Mouse (Mus musculus) stomach, embryonic 16.5 days (tissue): Measurements from ENCODE around the gene Ncf1. TPM values are rescaled to one million over a fixed set of nuclear protein-coding genes. Genes with fewer than 3 reads are reported as not detected.

Experiments used
- ATAC-seq: fragments of 200-750 bp; cut with Nextera tagmentation; 2 replicates; pipeline ENCODE4 v1.8.0; 2017; ENCODE audit warnings: moderate number of reproducible peaks, moderate TSS enrichment; ENCODE audit not compliant: insufficient read depth, low FRiP score
- H3K27ac ChIP-seq: fragments of 300-500 bp; sonication (generic); 2 replicates; pipeline ENCODE4 v1.5.1; 2014; ENCODE audit warnings: low read length
- H3K27me3 ChIP-seq: fragments of 300-500 bp; sonication (generic); 2 replicates; pipeline ENCODE4 v1.6.1; 2014; ENCODE audit warnings: low read length, control low read depth, mixed read lengths; ENCODE audit not compliant: control insufficient read depth, insufficient read depth
- H3K36me3 ChIP-seq: fragments of 300-500 bp; sonication (generic); 2 replicates; pipeline ENCODE4 v1.6.1; 2014; ENCODE audit warnings: low read length; ENCODE audit not compliant: control insufficient read depth, insufficient read depth
- H3K4me1 ChIP-seq: fragments of 300-500 bp; sonication (generic); 2 replicates; pipeline ENCODE4 v1.6.1; 2014; ENCODE audit warnings: low read length, control low read depth, mixed read lengths; ENCODE audit not compliant: control insufficient read depth, insufficient read depth
- H3K4me2 ChIP-seq: fragments of 300-500 bp; sonication (generic); 2 replicates; pipeline ENCODE4 v1.6.1; 2014; ENCODE audit warnings: low read depth, low read length, mixed read lengths
- H3K4me3 ChIP-seq: fragments of 300-500 bp; sonication (generic); replicated peaks from 2 replicates; pipeline ENCODE4 v1.5.1; 2014; ENCODE audit warnings: mild to moderate bottlenecking, low read length
- H3K9ac ChIP-seq: fragments of 300-500 bp; sonication (generic); 2 replicates; pipeline ENCODE4 v1.6.1; 2014; ENCODE audit warnings: low read length
- H3K9me3 ChIP-seq: fragments of 300-500 bp; sonication (generic); replicated peaks from 2 replicates; pipeline ENCODE4 v1.6.1; 2016; ENCODE audit warnings: low read length, control low read depth; ENCODE audit not compliant: control insufficient read depth
- WGBS: fragments of 180-500 bp; shearing (Covaris S2); extraction: QIAGEN DNeasy Blood & Tissue Kit; methylation state at CpG from one replicate; pipeline ENCODE4 v1.1.7; 2014; 5-methylcytosine and 5-hydroxymethylcytosine counted together
- polyA plus RNA-seq: library from polyadenylated mRNA; unstranded; fragments of >200 nt; fragmentation: Nextera tagmentation; extraction: Ambion mirVana; gene quantifications from 2 replicates; pipeline ENCODE4 v1.2.1, GENCODE M21; 2015

Gene Ncf1
- polyA plus RNA-seq, result 7.1 and 8.2 TPM in 2 replicates

DNA sequence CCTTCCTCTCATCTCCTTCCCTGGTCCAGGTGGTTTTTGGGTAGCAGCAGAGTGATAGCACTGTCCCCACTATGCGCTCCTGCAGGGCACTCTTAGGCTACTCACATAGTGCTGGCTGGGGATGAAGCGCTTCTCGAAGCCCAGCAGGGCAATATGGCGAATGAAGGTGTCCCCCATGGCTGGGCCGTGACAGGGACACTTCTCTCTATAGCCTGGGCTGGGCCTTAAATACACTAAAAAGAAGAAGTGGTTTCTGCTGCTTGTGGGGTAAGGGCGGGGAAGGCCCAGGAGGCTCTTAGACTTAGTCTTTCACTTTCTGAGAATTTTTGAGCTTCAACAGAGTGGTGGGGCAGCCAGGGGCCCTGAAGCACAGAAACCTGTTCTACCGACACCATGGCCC, at the start of gene Ncf1:
Gene Ncf1 (minus strand): TSS at position 235 of the 400 bp plus-strand sequence.
- Histone ChIP-seq H3K36me3 (no peaks in the 10 kb centered on the region), H3K9me3 (no peaks in the 10 kb centered on the region), H3K9ac (no peak within 1 kb of the TSS), H3K4me2 (no peak within 1 kb of the TSS), H3K27me3 (no peaks in the 10 kb centered on the region), H3K27ac (no peak within 1 kb of the TSS; the same call in 1 of the 2 replicates), H3K4me3 (no peak within 1 kb of the TSS), H3K4me1 (peaks cover 12% of the 10 kb centered on the region)
- WGBS, result 82% methylated on average over 7 of the region's 7 CpGs
- ATAC-seq, result no peak

DNA sequence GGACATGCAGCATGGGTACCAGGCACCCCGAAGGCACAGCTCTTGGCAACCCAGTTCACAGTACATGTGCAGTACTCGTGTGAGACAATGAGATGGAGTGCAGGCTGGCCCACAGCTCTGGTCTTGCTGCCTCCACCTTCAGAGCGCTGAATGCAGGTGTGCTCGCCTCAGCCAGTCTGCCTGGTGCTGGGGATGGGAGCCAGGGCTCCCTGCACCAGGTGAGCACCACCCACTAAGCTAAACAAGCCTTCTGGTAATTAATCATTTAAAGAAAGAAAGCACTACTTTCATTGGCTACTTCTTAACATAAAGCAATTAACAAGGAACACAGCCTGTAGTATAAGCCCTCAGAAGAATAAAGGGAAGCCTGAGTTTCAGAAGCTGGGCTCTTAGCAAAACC, 47.7 kb upstream of the Ncf1 start:
- peak; percentile 85; the same call in 1 of the 2 replicates for ATAC-seq
- no peaks in the 10 kb centered on the region for H3K9me3 ChIP-seq
- H3K4me1 ChIP-seq, result no peaks in the 10 kb centered on the region
- no peak overlapping the region for H3K9ac ChIP-seq
- H3K27me3 ChIP-seq, result no peaks in the 10 kb centered on the region
- peak overlapping the region; percentile 2; the same call in 1 of the 2 replicates for H3K27ac ChIP-seq
- peaks cover 42% of the 10 kb centered on the region for H3K36me3 ChIP-seq
- 70% methylated on average over 4 of the region's 4 CpGs for WGBS
- H3K4me2 ChIP-seq, result no peak overlapping the region
- no peak overlapping the region for H3K4me3 ChIP-seq

DNA sequence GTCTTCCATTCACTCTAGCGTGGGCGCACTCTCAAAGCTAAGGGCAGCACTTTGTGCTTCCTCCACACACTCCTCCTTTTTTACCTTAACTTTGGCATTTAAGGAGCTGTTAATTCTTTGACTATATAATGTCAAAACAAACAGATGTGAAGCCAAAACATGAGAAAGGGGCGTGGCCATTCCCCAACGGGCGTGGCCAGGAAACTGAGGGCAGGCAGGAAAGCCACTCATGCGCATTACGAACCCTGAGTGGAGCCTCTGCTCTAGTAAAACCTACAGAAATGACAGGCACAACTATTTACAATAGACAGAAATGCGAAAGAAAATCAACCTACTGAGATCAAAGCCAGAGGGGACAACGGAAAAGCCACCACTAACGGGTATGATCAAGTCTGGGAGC, 46.1 kb upstream of the Ncf1 start:
- no peak overlapping the region for H3K27ac ChIP-seq
- H3K9me3 ChIP-seq, result no peaks in the 10 kb centered on the region
- 85% methylated on average over 10 of the region's 10 CpGs for WGBS
- no peak overlapping the region for H3K4me3 ChIP-seq
- peaks cover 46% of the 10 kb centered on the region for H3K36me3 ChIP-seq
- no peak overlapping the region for H3K9ac ChIP-seq
- H3K4me1 ChIP-seq, result no peaks in the 10 kb centered on the region
- H3K27me3 ChIP-seq, result no peaks in the 10 kb centered on the region
- H3K4me2 ChIP-seq, result no peak overlapping the region
- ATAC-seq, result no peak

DNA sequence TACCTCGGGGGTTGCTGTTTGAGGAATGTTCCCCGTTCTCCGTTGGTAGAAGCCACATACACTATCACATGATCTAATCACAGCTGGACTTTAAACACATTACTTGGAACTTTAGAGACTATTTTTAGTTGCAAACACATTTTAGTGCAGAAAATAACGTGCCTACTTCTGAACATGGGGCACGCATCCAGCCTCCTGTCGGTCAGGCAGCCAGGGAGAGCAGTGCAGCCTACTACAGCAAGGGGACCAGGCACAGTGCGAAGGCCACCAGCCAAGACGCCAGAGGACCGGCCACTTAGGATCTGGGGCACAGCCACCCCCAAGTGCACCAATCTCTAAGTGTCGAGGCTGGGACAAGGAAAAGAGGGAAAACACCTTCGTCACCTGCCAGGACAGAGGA, 45.6 kb upstream of the Ncf1 start:
- no peak overlapping the region for H3K9ac ChIP-seq
- H3K4me2 ChIP-seq, result no peak overlapping the region
- no peaks in the 10 kb centered on the region for H3K4me1 ChIP-seq
- H3K27me3 ChIP-seq, result no peaks in the 10 kb centered on the region
- no peak for ATAC-seq
- H3K9me3 ChIP-seq, result no peaks in the 10 kb centered on the region
- no peak overlapping the region for H3K4me3 ChIP-seq
- WGBS, result 75% methylated on average over 11 of the region's 11 CpGs
- H3K27ac ChIP-seq, result no peak overlapping the region
- H3K36me3 ChIP-seq, result peaks cover 46% of the 10 kb centered on the region

DNA sequence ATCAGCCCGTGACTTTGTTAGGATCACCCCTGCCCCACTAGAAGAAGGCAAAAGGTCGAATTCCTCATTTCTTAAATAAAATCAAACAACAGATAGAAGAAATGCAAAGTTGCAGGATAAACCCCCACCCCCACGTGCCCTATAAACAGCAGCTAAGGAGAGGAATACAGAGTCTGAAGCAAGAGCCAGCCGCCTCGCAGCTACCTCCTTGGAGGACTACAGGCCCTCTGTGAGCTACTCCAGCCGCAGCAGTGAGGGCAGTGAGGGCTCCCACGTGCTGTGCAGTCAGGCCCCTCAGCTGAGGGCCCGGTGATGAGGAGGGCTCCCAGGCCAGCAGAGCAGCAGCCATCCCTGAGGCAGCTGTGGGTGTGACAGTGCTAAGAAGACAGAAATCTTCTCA, 44.3 kb upstream of the Ncf1 start:
- ATAC-seq, result no peak
- Histone ChIP-seq H3K27ac (no peak overlapping the region), H3K36me3 (peaks cover 44% of the 10 kb centered on the region), H3K4me3 (no peak overlapping the region), H3K4me1 (no peaks in the 10 kb centered on the region), H3K27me3 (no peaks in the 10 kb centered on the region), H3K4me2 (no peak overlapping the region), H3K9ac (no peak overlapping the region), H3K9me3 (no peaks in the 10 kb centered on the region)
- WGBS, result 83% methylated on average over 8 of the region's 8 CpGs

DNA sequence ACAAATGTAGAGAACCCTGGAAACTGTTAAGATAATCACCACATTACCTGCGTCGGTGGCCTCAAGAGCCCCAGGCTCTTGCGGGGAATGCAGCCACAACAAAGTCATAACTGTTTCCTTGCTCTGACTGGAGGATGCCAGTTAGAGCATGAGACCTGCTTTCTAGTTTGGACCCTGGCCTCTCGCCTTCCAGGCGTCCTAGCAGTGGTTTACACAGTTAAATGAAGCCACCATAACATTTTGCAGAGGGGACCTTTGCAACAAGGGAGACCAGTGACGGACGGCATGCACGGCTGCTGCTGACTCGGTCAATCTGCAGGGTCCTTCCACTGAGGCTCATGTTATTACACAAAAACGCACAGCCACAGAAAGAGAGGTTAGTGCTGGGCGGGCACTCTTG, 43.3 kb upstream of the Ncf1 start:
- peaks cover 41% of the 10 kb centered on the region for H3K36me3 ChIP-seq

DNA sequence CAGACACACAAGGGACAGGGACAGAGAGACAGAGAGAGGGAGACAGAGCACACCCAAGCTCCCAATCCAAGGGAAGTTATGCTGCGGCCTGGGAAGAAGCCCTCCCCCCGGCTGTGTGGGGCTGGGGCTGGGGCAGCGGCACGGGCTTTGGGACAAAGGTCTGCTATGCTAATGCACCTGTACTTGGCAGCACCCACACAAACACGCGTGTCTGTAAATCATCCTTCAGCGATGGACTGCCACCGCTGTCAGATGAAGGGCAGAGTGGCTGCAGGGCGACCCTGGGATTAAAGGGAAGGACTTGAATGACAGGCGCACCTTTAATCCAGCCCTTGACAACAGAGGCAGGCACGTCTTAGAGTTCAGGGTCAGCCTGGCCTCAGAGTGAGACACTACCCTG, 42.0 kb upstream of the Ncf1 start:
- Histone ChIP-seq H3K9ac (no peak overlapping the region), H3K4me3 (no peak overlapping the region), H3K27me3 (no peaks in the 10 kb centered on the region), H3K4me2 (no peak overlapping the region), H3K36me3 (peaks cover 46% of the 10 kb centered on the region), H3K9me3 (no peaks in the 10 kb centered on the region), H3K27ac (no peak overlapping the region), H3K4me1 (no peaks in the 10 kb centered on the region)
- no peak for ATAC-seq
- 83% methylated on average over 11 of the region's 11 CpGs for WGBS

More for the DNA sequence above, 43.3 kb upstream of the Ncf1 start:
- no peak overlapping the region for H3K4me3 ChIP-seq
- H3K9ac ChIP-seq, result no peak overlapping the region
- H3K9me3 ChIP-seq, result no peaks in the 10 kb centered on the region
- H3K27me3 ChIP-seq, result no peaks in the 10 kb centered on the region
- no peak for ATAC-seq
- 80% methylated on average over 11 of the region's 11 CpGs for WGBS
- no peaks in the 10 kb centered on the region for H3K4me1 ChIP-seq
- no peak overlapping the region for H3K27ac ChIP-seq
- H3K4me2 ChIP-seq, result no peak overlapping the region

DNA sequence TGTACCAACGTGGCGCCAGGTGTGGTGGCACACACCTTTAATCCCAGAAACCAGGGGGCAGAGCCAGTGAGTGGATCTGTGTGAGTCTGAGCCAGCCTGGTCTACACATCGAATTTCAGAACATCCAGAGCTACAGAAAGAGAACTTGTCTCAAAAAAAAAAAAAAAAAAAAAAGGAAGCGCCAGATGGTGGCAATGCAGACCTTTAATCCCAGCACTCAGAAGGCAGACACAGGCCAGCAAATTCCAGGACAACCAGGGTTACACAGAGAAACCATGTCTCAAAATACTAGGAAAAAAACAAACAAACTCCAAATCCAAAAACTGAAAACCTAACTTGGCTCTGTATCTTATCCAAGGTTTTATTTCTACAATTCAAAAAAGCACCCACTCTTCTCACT, 41.1 kb upstream of the Ncf1 start:
- 82% methylated on average over 4 of the region's 4 CpGs for WGBS
- H3K36me3 ChIP-seq, result peaks cover 49% of the 10 kb centered on the region

DNA sequence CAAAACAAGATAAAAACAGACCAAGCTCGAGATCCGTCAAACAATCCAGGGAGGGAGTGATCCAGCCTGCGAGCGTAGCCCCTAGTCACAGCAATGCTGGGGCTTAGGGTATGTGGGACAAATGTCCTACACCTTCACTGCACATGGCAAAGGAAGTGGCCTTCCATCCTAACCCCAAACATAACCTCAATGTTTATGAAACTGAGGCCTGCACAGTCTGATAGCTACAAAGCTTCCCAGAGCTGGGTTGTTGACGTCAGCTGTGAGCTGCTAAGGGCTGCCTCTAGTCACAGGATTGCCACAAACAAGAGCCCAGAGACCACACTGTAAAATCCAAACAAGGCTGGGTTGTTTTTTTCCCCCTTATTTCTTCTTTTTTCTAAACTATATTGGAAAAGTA, 40.3 kb upstream of the Ncf1 start:
- H3K4me3 ChIP-seq, result no peak overlapping the region
- no peak for ATAC-seq
- H3K4me2 ChIP-seq, result no peak overlapping the region
- H3K9me3 ChIP-seq, result no peaks in the 10 kb centered on the region
- whole genome bisulfite sequencing, result 84% methylated on average over 5 of the region's 5 CpGs
- H3K27me3 ChIP-seq, result no peaks in the 10 kb centered on the region
- no peak overlapping the region for H3K9ac ChIP-seq
- H3K27ac ChIP-seq, result no peak overlapping the region
- peaks cover 47% of the 10 kb centered on the region for H3K36me3 ChIP-seq
- H3K4me1 ChIP-seq, result no peaks in the 10 kb centered on the region

More for the DNA sequence above, 41.1 kb upstream of the Ncf1 start:
- H3K4me2 ChIP-seq, result no peak overlapping the region
- no peak for ATAC-seq
- no peak overlapping the region for H3K9ac ChIP-seq
- no peak overlapping the region for H3K27ac ChIP-seq
- no peaks in the 10 kb centered on the region for H3K9me3 ChIP-seq
- H3K4me1 ChIP-seq, result no peaks in the 10 kb centered on the region
- H3K4me3 ChIP-seq, result no peak overlapping the region
- H3K27me3 ChIP-seq, result no peaks in the 10 kb centered on the region

DNA sequence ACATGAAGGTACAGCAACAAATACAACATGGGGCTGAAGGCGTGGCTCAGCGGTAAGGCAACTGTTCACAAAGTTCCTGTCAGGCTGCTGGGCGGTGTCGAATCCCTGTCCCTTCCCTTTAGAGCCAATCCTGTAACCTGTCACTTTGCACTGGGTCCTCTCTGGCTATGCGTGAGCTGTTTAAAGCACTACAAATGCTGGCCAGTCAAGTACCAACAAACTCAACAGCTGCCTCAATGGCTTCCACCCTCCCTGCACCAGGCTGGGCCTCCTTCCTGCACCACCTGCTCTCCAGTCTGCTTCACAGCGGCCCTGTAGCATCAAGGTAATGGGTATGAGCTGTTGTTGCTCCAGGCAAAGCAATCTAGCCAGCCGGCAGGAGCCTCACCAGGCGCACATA, 39.3 kb upstream of the Ncf1 start:
- Histone ChIP-seq H3K4me1 (no peaks in the 10 kb centered on the region), H3K4me2 (no peak overlapping the region), H3K4me3 (no peak overlapping the region), H3K27me3 (no peaks in the 10 kb centered on the region), H3K36me3 (peaks cover 42% of the 10 kb centered on the region), H3K27ac (no peak overlapping the region), H3K9me3 (no peaks in the 10 kb centered on the region), H3K9ac (no peak overlapping the region)
- ATAC-seq, result no peak
- 95% methylated on average over 8 of the region's 8 CpGs for WGBS
